Mouse (Mus musculus): ENCODE measurements around the gene Helq. TPM values are rescaled to one million over a fixed set of nuclear protein-coding genes. Genes with fewer than 3 reads are reported as not detected.

The Helq gene
- total RNA-seq, 2 experiments from 2014 or later: 4.1 to 5.9 TPM

GRCm38 (mm10) chr5:100716762-100717161 is 81.6 kb downstream of the Helq start:
- intact Hi-C loops (cut with DNase I; ENCODE audit: low total_unique reads): no loop called here

More at GRCm38 (mm10) chr5:100716762-100717161, 81.6 kb downstream of the Helq start:
- no peak for DNase-seq

Other genes starting within 250 kb of the Helq start
- under 1 TPM in 1 of 2 experiments, not detected in 1; 0.90 TPM for gene Plac8, start 226.4 kb downstream of the Helq start, total RNA-seq (2021)
- gene Coq2, start 123.5 kb downstream of the Helq start, total RNA-seq (2021): 10 to 100 TPM; 39.8 to 41.0 TPM
- gene Hpse, start 78.9 kb downstream of the Helq start, total RNA-seq (2021): under 1 TPM; 0.51 to 0.88 TPM
- 10 to 100 TPM; 72.2 to 76.4 TPM for gene Mrps18c, start within 50 bp of the Helq start, total RNA-seq (2021)
- gene Abraxas1, start 22.4 kb upstream of the Helq start, total RNA-seq (2021): 1 to 10 TPM; 5.3 to 5.7 TPM
- gene Gpat3, start 47.1 kb upstream of the Helq start, total RNA-seq (2021): 1 to 10 TPM; 3.9 to 4.6 TPM